ENCODE assay signal across 10 mouse cellular contexts in genomic region chr9:107297658-107298057, GRCm38 (mm10). TPM values are rescaled to one million over a fixed set of nuclear protein-coding genes. Genes with fewer than 3 reads are reported as not detected.
DNase-seq lines count a peak whose midpoint lies in the region; ATAC-seq lines count a peak whose summit lies in the region.
"Had no signal": no experiment of that assay in that cellular context is flagged by ENCODE, and none has a peak within 500 bp of the region (broad histone marks: within the 10 kb centered on the region; RNA-seq: fewer than 3 reads in every experiment).

No protein-coding gene starts in this region.

- H3K9me3 ChIP-seq in heart, embryonic 15.5 days (replicated peaks), result no peaks in the 10 kb centered on the region
- H3K9me3 ChIP-seq in hindbrain, embryonic 15.5 days, result no peaks in the 10 kb centered on the region
- no peaks in the 10 kb centered on the region for H3K9me3 ChIP-seq in midbrain, embryonic 12.5 days

- ATAC-seq in heart, embryonic 15.5 days (replicated peaks; ENCODE audit: insufficient number of reproducible peaks, insufficient read depth, low FRiP score, low read depth), result no peak
- ATAC-seq in hindbrain, embryonic 15.5 days (ENCODE audit: low FRiP score, low read depth), result no peak
- ATAC-seq in midbrain, embryonic 12.5 days (ENCODE audit: low FRiP score, low read depth), result no peak

- H3K4me3 ChIP-seq in heart, embryonic 15.5 days, result peak overlapping the region; percentile 74
- H3K4me3 ChIP-seq in brown adipose tissue, adult 24 weeks (ENCODE audit: insufficient read depth, low read depth, low read length), result peak overlapping the region; percentile 72
- H3K4me3 ChIP-seq in hindbrain, embryonic 15.5 days, result peak overlapping the region; percentile 84
- H3K4me3 ChIP-seq in midbrain, embryonic 12.5 days, result peak overlapping the region; percentile 66

- DNase-seq in heart, postnatal 25 days (ENCODE audit: low spot score), result no peak
- DNase-seq in frontal cortex, postnatal 25 days (ENCODE audit: low spot score in 2 of 2), result no peak
- no peak for DNase-seq in adrenal gland, adult 2 months
- no peak for DNase-seq in cerebellum, postnatal 10 days
- DNase-seq: left cerebral cortex, postnatal 4 days; thymus, postnatal 14 days had no signal

- intact Hi-C loops in heart, postnatal 25 days (cut with DNase I), result no loop called here

- H3K4me2 ChIP-seq in heart, embryonic 15.5 days, result peak overlapping the region; percentile 80
- peak overlapping the region; percentile 89 for H3K4me2 ChIP-seq in hindbrain, embryonic 15.5 days
- peak overlapping the region; percentile 92 for H3K4me2 ChIP-seq in midbrain, embryonic 12.5 days (replicated peaks)

- H3K27ac ChIP-seq in heart, embryonic 15.5 days, result peak overlapping the region; percentile 94
- H3K27ac ChIP-seq in brown adipose tissue, adult 24 weeks (replicated peaks; ENCODE audit: low read depth, low read length), result peak overlapping the region; percentile 74
- H3K27ac ChIP-seq in hindbrain, embryonic 15.5 days (replicated peaks), result no peak overlapping the region
- H3K27ac ChIP-seq in midbrain, embryonic 12.5 days (replicated peaks), result no peak overlapping the region

- peak overlapping the region; percentile 78 for H3K9ac ChIP-seq in heart, embryonic 15.5 days
- no peak overlapping the region; the same call in 1 of the 2 replicates for H3K9ac ChIP-seq in hindbrain, embryonic 15.5 days
- H3K9ac ChIP-seq in midbrain, embryonic 12.5 days (replicated peaks), result no peak overlapping the region; the same call in 1 of the 2 replicates

- H3K36me3 ChIP-seq in heart, embryonic 15.5 days, result peaks cover 26% of the 10 kb centered on the region
- peaks cover 3% of the 10 kb centered on the region; the same call in 1 of the 2 replicates for H3K36me3 ChIP-seq in hindbrain, embryonic 15.5 days
- peaks cover 12% of the 10 kb centered on the region for H3K36me3 ChIP-seq in midbrain, embryonic 12.5 days

- WGBS in heart, embryonic 15.5 days, result 68% methylated on average over 4 of the region's 4 CpGs
- WGBS in hindbrain, embryonic 15.5 days, result 90% methylated on average over 4 of the region's 4 CpGs
- WGBS in midbrain, embryonic 12.5 days, result 86% methylated on average over 4 of the region's 4 CpGs

- H3K4me1 ChIP-seq in heart, embryonic 15.5 days (replicated peaks), result peaks cover 49% of the 10 kb centered on the region
- no peaks in the 10 kb centered on the region for H3K4me1 ChIP-seq in brown adipose tissue, adult 24 weeks (ENCODE audit: control insufficient read depth, insufficient read depth, insufficient read length, low read length)
- H3K4me1 ChIP-seq in hindbrain, embryonic 15.5 days (replicated peaks), result peaks cover 27% of the 10 kb centered on the region
- H3K4me1 ChIP-seq in midbrain, embryonic 12.5 days, result peaks cover 15% of the 10 kb centered on the region; the same call in 1 of the 2 replicates

- H3K27me3 ChIP-seq in heart, embryonic 15.5 days, result no peaks in the 10 kb centered on the region
- H3K27me3 ChIP-seq in hindbrain, embryonic 15.5 days, result peaks cover 8% of the 10 kb centered on the region
- H3K27me3 ChIP-seq in midbrain, embryonic 12.5 days, result peaks cover 28% of the 10 kb centered on the region

RNA-seq across cellular contexts. Expression of gene Cish, which starts 1.8 kb away (rescaled TPM):
- polyA plus RNA-seq in heart, embryonic 15.5 days (2015; fragmentation: Nextera tagmentation; extraction: Ambion mirVana), result 31.1 and 36.3 TPM in 2 replicates
- 100 to 1,000 TPM; 122 to 198 TPM for total RNA-seq in heart, postnatal 25 days (2021)
- polyA plus RNA-seq in brown adipose tissue, adult 24 weeks (2012; ENCODE audit: insufficient read depth, insufficient read length, missing spikeins), result 23.1 and 44.9 TPM in 2 replicates
- polyA plus RNA-seq in hindbrain, embryonic 15.5 days (2015; fragmentation: Nextera tagmentation; extraction: Ambion mirVana), result 10.9 and 13.7 TPM in 2 replicates
- polyA plus RNA-seq in midbrain, embryonic 12.5 days (2016; fragmentation: Nextera tagmentation; extraction: Ambion mirVana), result 6.6 and 6.8 TPM in 2 replicates
- 10 to 100 TPM; 13.9 to 18.6 TPM for total RNA-seq in adrenal gland, adult 2 months (2021)
- polyA plus RNA-seq in adrenal gland, adult 2 months (2012; rRNA removed), result 33.3 and 34.8 TPM in 2 replicates

RNA-seq across cellular contexts. Expression of gene Mapkapk3, which starts 8.0 kb away (rescaled TPM):
- 6.9 and 12.9 TPM in 2 replicates for polyA plus RNA-seq in heart, embryonic 15.5 days (2015; fragmentation: Nextera tagmentation; extraction: Ambion mirVana)
- total RNA-seq in heart, postnatal 25 days (2021), result 10 to 100 TPM; 28.3 to 30.9 TPM
- polyA plus RNA-seq in brown adipose tissue, adult 24 weeks (2012; ENCODE audit: insufficient read depth, insufficient read length, missing spikeins), result 18.4 and 23.6 TPM in 2 replicates
- polyA plus RNA-seq in hindbrain, embryonic 15.5 days (2015; fragmentation: Nextera tagmentation; extraction: Ambion mirVana), result 2.7 and 3.0 TPM in 2 replicates
- polyA plus RNA-seq in midbrain, embryonic 12.5 days (2016; fragmentation: Nextera tagmentation; extraction: Ambion mirVana), result 2.6 and 3.4 TPM in 2 replicates
- 10 to 100 TPM; 27.9 to 69.9 TPM for total RNA-seq in adrenal gland, adult 2 months (2021)
- polyA plus RNA-seq in adrenal gland, adult 2 months (2012; rRNA removed), result 30.9 and 41.7 TPM in 2 replicates

RNA-seq across cellular contexts. Expression of gene Hemk1, which starts 40.5 kb away (rescaled TPM):
- 11.2 and 11.8 TPM in 2 replicates for polyA plus RNA-seq in heart, embryonic 15.5 days (2015; fragmentation: Nextera tagmentation; extraction: Ambion mirVana)
- 10 to 100 TPM; 23.0 to 26.9 TPM for total RNA-seq in heart, postnatal 25 days (2021)
- 52.8 and 58.3 TPM in 2 replicates for polyA plus RNA-seq in brown adipose tissue, adult 24 weeks (2012; ENCODE audit: insufficient read depth, insufficient read length, missing spikeins)
- polyA plus RNA-seq in hindbrain, embryonic 15.5 days (2015; fragmentation: Nextera tagmentation; extraction: Ambion mirVana), result 15.2 and 17.2 TPM in 2 replicates
- polyA plus RNA-seq in midbrain, embryonic 12.5 days (2016; fragmentation: Nextera tagmentation; extraction: Ambion mirVana), result 13.3 and 14.9 TPM in 2 replicates
- 10 to 100 TPM; 17.5 to 17.7 TPM for total RNA-seq in adrenal gland, adult 2 months (2021)
- 23.5 and 25.5 TPM in 2 replicates for polyA plus RNA-seq in adrenal gland, adult 2 months (2012; rRNA removed)

RNA-seq across cellular contexts. Expression of gene 6430571L13Rik, which starts 42.7 kb away (rescaled TPM):
- polyA plus RNA-seq in heart, embryonic 15.5 days (2015; fragmentation: Nextera tagmentation; extraction: Ambion mirVana), result 0.90 and 1.1 TPM in 2 replicates
- total RNA-seq in heart, postnatal 25 days (2021), result 1 to 10 TPM; 4.8 to 5.9 TPM
- 8.8 and 22.5 TPM in 2 replicates for polyA plus RNA-seq in brown adipose tissue, adult 24 weeks (2012; ENCODE audit: insufficient read depth, insufficient read length, missing spikeins)
- 9.1 and 9.4 TPM in 2 replicates for polyA plus RNA-seq in hindbrain, embryonic 15.5 days (2015; fragmentation: Nextera tagmentation; extraction: Ambion mirVana)
- polyA plus RNA-seq in midbrain, embryonic 12.5 days (2016; fragmentation: Nextera tagmentation; extraction: Ambion mirVana), result 3.1 and 4.2 TPM in 2 replicates
- 1 to 10 TPM in 1 of 2 experiments, under 1 TPM in 1; 0.69 to 1.9 TPM for total RNA-seq in adrenal gland, adult 2 months (2021)
- 1.3 and 1.4 TPM in 2 replicates for polyA plus RNA-seq in adrenal gland, adult 2 months (2012; rRNA removed)

Comparison
In these comparisons a context has a peak if more than half of its experiments do, and no peak if none do; other contexts are left out.
1. H3K27ac ChIP-seq: peak in heart, embryonic 15.5 days (single experiment) and brown adipose tissue, adult 24 weeks (single experiment); none in hindbrain, embryonic 15.5 days (single experiment) and midbrain, embryonic 12.5 days (single experiment).
2. Peak in every context shown above with its lines, with median percentiles within 50 percentile points of each other: H3K4me2 ChIP-seq and H3K4me3 ChIP-seq.